ENCODE assay signal across 27 mouse cellular contexts in the genomic region with DNA sequence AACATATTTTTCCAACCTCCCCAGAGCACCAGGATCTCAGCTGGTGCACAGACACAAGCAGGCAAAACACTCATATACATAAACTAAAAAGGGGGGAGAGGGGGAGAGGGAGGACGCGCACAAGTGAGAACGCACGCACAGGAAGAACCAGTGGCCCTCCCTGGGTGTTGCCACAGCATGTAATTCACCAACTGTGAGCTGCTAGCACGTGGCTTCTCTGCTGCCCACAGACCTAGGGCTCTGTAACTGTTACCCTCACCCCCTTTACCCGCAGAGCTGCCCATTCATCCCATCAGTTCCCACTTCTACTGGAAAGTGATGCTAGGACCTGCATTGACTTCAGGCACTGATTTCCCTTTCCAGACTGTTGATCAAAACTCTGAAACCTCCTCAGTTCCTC.
"Had no signal": no experiment of that assay in that cellular context is flagged by ENCODE, and none has a peak within 500 bp of the region (broad histone marks: within the 10 kb centered on the region; RNA-seq: fewer than 3 reads in every experiment).

No protein-coding gene starts in this region.

- H3K4me2 ChIP-seq: heart, embryonic 11.5 days; heart, embryonic 13.5 days; heart, embryonic 15.5 days; hindbrain, embryonic 13.5 days; hindbrain, embryonic 15.5 days; kidney, embryonic 15.5 days; limb, embryonic 12.5 days; liver, embryonic 11.5 days; liver, embryonic 13.5 days had no signal

- DNase-seq: gastrocnemius, adult 2 months; gastrocnemius, postnatal 14 days; heart, adult 11 months; heart, adult 2 months; heart, postnatal 14 days; heart, postnatal 36 days; kidney, adult 11 months; kidney, adult 2 months; kidney, adult 9 months; kidney, postnatal 14 days; kidney, postnatal 36 days; layer of hippocampus, adult 9-11 months; liver; liver, embryonic 13.5 days had no signal

- ATAC-seq: hindbrain, postnatal 0 days; intestine, embryonic 16.5 days had no signal

- H3K27ac ChIP-seq: gastrocnemius, adult 2 months; heart, adult 2 months; heart, embryonic 13.5 days; heart, embryonic 15.5 days; hindbrain, embryonic 13.5 days; hindbrain, embryonic 15.5 days; hindbrain, postnatal 0 days; kidney, embryonic 15.5 days; kidney, postnatal 0 days; left cerebral cortex, adult 2 months; limb, embryonic 10.5 days; limb, embryonic 12.5 days; liver, embryonic 13.5 days had no signal

- H3K27me3 ChIP-seq: heart, embryonic 13.5 days; heart, embryonic 15.5 days; hindbrain, embryonic 13.5 days; hindbrain, embryonic 15.5 days; kidney, embryonic 15.5 days; limb, embryonic 12.5 days; liver, embryonic 13.5 days had no signal

- H3K9ac ChIP-seq: heart, embryonic 13.5 days; heart, embryonic 15.5 days; hindbrain, embryonic 13.5 days; hindbrain, embryonic 15.5 days; kidney, embryonic 15.5 days; limb, embryonic 12.5 days; liver, embryonic 13.5 days had no signal

- H3K4me3 ChIP-seq: gastrocnemius, adult 2 months; heart, adult 2 months; heart, embryonic 13.5 days; heart, embryonic 15.5 days; hindbrain, embryonic 13.5 days; hindbrain, embryonic 15.5 days; kidney, embryonic 15.5 days; left cerebral cortex, adult 2 months; limb, embryonic 10.5 days; limb, embryonic 12.5 days; liver, embryonic 13.5 days had no signal

- H3K9me3 ChIP-seq: heart, embryonic 13.5 days; heart, embryonic 15.5 days; hindbrain, embryonic 13.5 days; hindbrain, embryonic 15.5 days; kidney, embryonic 15.5 days; limb, embryonic 10.5 days; limb, embryonic 12.5 days; liver, embryonic 13.5 days had no signal

- H3K36me3 ChIP-seq: heart, embryonic 15.5 days; hindbrain, embryonic 13.5 days; hindbrain, embryonic 15.5 days had no signal
